20 mouse cellular contexts compared by ENCODE assay signal in genomic region chr9:76614165-76614564, GRCm38 (mm10). TPM values are rescaled to one million over a fixed set of nuclear protein-coding genes. Genes with fewer than 3 reads are reported as not detected.
"Had no signal": no experiment of that assay in that cellular context is flagged by ENCODE, and none has a peak within 500 bp of the region (broad histone marks: within the 10 kb centered on the region; RNA-seq: fewer than 3 reads in every experiment).

No protein-coding gene starts in this region.

- DNase-seq: lung, embryonic 14.5 days; lung, postnatal 10 days; lung, postnatal 4 days; midbrain, embryonic 14.5 days; retina, postnatal 1 day; right cerebral cortex, adult 18-20 months; right cerebral cortex, postnatal 25 days; right cerebral cortex, postnatal 4 days; spleen, adult 18-20 months; thymus, adult 18-20 months; thymus, postnatal 14 days; thymus, postnatal 36 days had no signal

- ATAC-seq: midbrain, embryonic 16.5 days had no signal

- H3K4me2 ChIP-seq: lung, embryonic 14.5 days; midbrain, embryonic 12.5 days; neural tube, embryonic 13.5 days; neural tube, embryonic 15.5 days had no signal

- H3K9ac ChIP-seq: lung, embryonic 14.5 days; midbrain, embryonic 12.5 days; neural tube, embryonic 13.5 days; neural tube, embryonic 15.5 days had no signal

- H3K36me3 ChIP-seq: midbrain, embryonic 10.5 days; midbrain, embryonic 12.5 days; neural tube, embryonic 13.5 days; neural tube, embryonic 15.5 days had no signal

- H3K27me3 ChIP-seq: midbrain, embryonic 12.5 days; neural tube, embryonic 13.5 days; neural tube, embryonic 15.5 days had no signal

- H3K9me3 ChIP-seq: midbrain, embryonic 10.5 days; midbrain, embryonic 12.5 days; neural tube, embryonic 15.5 days had no signal

- H3K4me1 ChIP-seq: midbrain, embryonic 10.5 days; midbrain, embryonic 12.5 days; neural tube, embryonic 13.5 days; neural tube, embryonic 15.5 days had no signal

- H3K27ac ChIP-seq: midbrain, embryonic 10.5 days; midbrain, embryonic 12.5 days; neural tube, embryonic 13.5 days; neural tube, embryonic 15.5 days had no signal

- H3K4me3 ChIP-seq: midbrain, embryonic 10.5 days; midbrain, embryonic 12.5 days; myocyte; neural tube, embryonic 13.5 days; neural tube, embryonic 15.5 days had no signal

RNA-seq across cellular contexts. Expression of gene Fam83b, which starts 47.2 kb away (rescaled TPM):
- total RNA-seq: megakaryocyte, adult 5-6 weeks; megakaryocyte-erythroid progenitor cell, adult 5-6 weeks had no signal
- polyA plus RNA-seq: midbrain, embryonic 14.5 days had no signal
